Mouse (Mus musculus) midbrain, embryonic 16.5 days (tissue): Measurements from ENCODE around the gene Pla2r1. TPM values are rescaled to one million over a fixed set of nuclear protein-coding genes. Genes with fewer than 3 reads are reported as not detected.

Experiments
- ATAC-seq: fragments of 200-750 bp; cut with Nextera tagmentation; 2 replicates; pipeline ENCODE4 v1.8.0; 2017; ENCODE audit warnings: moderate TSS enrichment
- H3K27ac ChIP-seq: fragments of 300-500 bp; sonication (generic); 2 replicates; pipeline ENCODE4 v1.5.1; 2014; ENCODE audit warnings: mild to moderate bottlenecking, low read length, mixed read lengths
- H3K27me3 ChIP-seq: fragments of 300-500 bp; sonication (generic); 2 replicates; pipeline ENCODE4 v1.6.1; 2014; ENCODE audit warnings: low read depth, low read length, mixed read lengths; ENCODE audit not compliant: control insufficient read depth, insufficient read depth
- H3K36me3 ChIP-seq: fragments of 300-500 bp; sonication (generic); 2 replicates; pipeline ENCODE4 v1.6.1; 2014; ENCODE audit warnings: mild to moderate bottlenecking, low read length, moderate library complexity, mixed read lengths; ENCODE audit not compliant: control insufficient read depth, insufficient read depth
- H3K4me1 ChIP-seq: fragments of 300-500 bp; sonication (generic); 2 replicates; pipeline ENCODE4 v1.6.1; 2014; ENCODE audit warnings: mild to moderate bottlenecking, low read length, mixed read lengths; ENCODE audit not compliant: control insufficient read depth, insufficient read depth
- H3K4me2 ChIP-seq: fragments of 300-500 bp; sonication (generic); 2 replicates; pipeline ENCODE4 v1.6.1; 2014; ENCODE audit warnings: mild to moderate bottlenecking, low read length, mixed read lengths
- H3K4me3 ChIP-seq: fragments of 300-500 bp; sonication (generic); 2 replicates; pipeline ENCODE4 v1.5.1; 2014; ENCODE audit warnings: low read depth, mild to moderate bottlenecking, low read length, moderate library complexity, mixed read lengths
- H3K9ac ChIP-seq: fragments of 300-500 bp; sonication (generic); 2 replicates; pipeline ENCODE4 v1.6.1; 2014; ENCODE audit warnings: low read depth, low read length, mixed read lengths
- H3K9me3 ChIP-seq: fragments of 300-500 bp; sonication (generic); replicated peaks from 2 replicates; pipeline ENCODE4 v1.6.1; 2014; ENCODE audit warnings: mild to moderate bottlenecking, low read length, mixed read lengths; ENCODE audit not compliant: control insufficient read depth, poor library complexity, severe bottlenecking
- WGBS: fragments of 180-500 bp; shearing (Covaris S2); extraction: QIAGEN DNeasy Blood & Tissue Kit; methylation state at CpG from one replicate; pipeline ENCODE4 v1.1.7; 2014; 5-methylcytosine and 5-hydroxymethylcytosine counted together
- polyA plus RNA-seq: library from polyadenylated mRNA; unstranded; fragments of >200 nt; fragmentation: Nextera tagmentation; extraction: Ambion mirVana; gene quantifications from 2 replicates; pipeline ENCODE4 v1.2.1, GENCODE M21; 2015

The Pla2r1 gene
- polyA plus RNA-seq, 1 experiment from 2014 or later, result 0.50 TPM

DNA sequence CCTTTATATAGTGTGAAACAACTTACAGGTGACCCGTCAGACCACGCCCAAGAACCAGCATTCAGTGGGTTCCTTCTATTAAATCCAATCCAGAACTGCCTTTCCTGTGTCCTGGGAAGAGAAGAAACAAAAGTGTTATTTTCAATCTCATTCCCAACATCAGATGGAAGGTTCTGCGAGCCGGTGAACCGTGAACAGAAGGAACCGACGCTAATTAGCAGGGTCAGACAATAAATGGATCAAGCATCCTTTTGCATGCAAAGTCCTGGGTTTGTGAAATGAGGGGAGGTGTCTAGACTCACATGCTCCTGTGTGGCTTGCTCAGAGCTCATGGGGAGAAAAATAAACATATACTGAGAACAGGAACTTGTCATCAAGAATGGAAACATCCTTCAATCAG is 100.7 kb downstream of the Pla2r1 start:
- H3K4me1 ChIP-seq, result no peaks in the 10 kb centered on the region
- H3K36me3 ChIP-seq, result no peaks in the 10 kb centered on the region
- no peak for ATAC-seq
- H3K9ac ChIP-seq, result no peak overlapping the region
- no peak overlapping the region for H3K4me3 ChIP-seq
- no peaks in the 10 kb centered on the region for H3K9me3 ChIP-seq
- H3K27ac ChIP-seq, result no peak overlapping the region
- WGBS, result 72% methylated on average over 7 of the region's 7 CpGs
- no peaks in the 10 kb centered on the region for H3K27me3 ChIP-seq
- no peak overlapping the region for H3K4me2 ChIP-seq

- H3K4me2 ChIP-seq, result no peak overlapping the region
- H3K36me3 ChIP-seq, result no peaks in the 10 kb centered on the region
- no peaks in the 10 kb centered on the region for H3K4me1 ChIP-seq
- no peaks in the 10 kb centered on the region for H3K27me3 ChIP-seq
- no peak for ATAC-seq
- H3K9me3 ChIP-seq, result no peaks in the 10 kb centered on the region
- no peak overlapping the region for H3K9ac ChIP-seq
- H3K27ac ChIP-seq, result no peak overlapping the region
- 51% methylated on average over 3 of the region's 3 CpGs for WGBS
- H3K4me3 ChIP-seq, result no peak overlapping the region
Observed at GRCm38 (mm10) chr2:60451119-60451773, 101.9 kb downstream of the Pla2r1 start.

GRCm38 (mm10) chr2:60449732-60450131 is 103.4 kb downstream of the Pla2r1 start:
- ATAC-seq, result no peak
- no peaks in the 10 kb centered on the region for H3K9me3 ChIP-seq
- WGBS, result 85% methylated on average over 6 of the region's 6 CpGs
- no peak overlapping the region for H3K27ac ChIP-seq
- H3K27me3 ChIP-seq, result no peaks in the 10 kb centered on the region
- no peaks in the 10 kb centered on the region for H3K36me3 ChIP-seq
- H3K4me1 ChIP-seq, result no peaks in the 10 kb centered on the region
- no peak overlapping the region for H3K9ac ChIP-seq
- no peak overlapping the region for H3K4me3 ChIP-seq
- no peak overlapping the region for H3K4me2 ChIP-seq

DNA sequence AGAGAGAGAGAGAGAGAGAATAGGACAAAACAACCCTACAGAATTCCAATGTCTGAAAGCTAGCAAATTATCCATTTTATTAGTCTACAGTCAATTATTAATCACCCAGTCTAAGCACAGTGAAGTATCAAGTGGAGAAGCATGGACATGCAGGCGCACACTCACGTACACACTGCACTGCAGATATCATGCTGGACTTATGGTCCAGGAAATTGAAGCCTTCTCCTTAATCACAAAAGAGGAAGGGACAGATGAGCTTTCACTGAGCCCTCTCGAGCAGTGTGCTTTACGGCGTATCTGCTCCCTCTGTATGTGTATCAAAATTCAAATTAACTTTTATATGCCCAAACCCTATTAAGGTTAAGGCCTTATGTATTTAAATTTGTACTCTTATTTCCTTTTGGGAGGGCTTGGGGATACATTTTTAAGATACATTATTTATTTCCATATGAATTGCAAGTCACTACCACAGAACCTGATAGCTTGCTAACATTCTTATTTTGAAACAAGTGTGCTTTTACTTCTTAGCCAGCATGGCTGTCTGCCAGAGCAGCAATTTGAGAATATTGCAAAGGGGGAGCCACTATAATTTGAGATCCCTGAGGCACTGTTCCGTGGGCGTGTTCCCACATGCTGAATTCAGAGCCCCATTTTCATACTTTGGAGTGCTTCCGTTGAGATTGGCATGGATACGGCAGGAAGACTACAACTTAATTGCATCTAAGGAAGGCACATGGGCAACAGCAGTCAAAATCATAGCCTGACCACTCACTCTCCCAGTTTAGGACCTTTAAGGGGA is 108.2 kb downstream of the Pla2r1 start:
- H3K27me3 ChIP-seq, result no peaks in the 10 kb centered on the region
- no peak overlapping the region for H3K4me3 ChIP-seq
- ATAC-seq, result no peak
- H3K9me3 ChIP-seq, result no peaks in the 10 kb centered on the region
- no peaks in the 10 kb centered on the region for H3K4me1 ChIP-seq
- no peaks in the 10 kb centered on the region for H3K36me3 ChIP-seq
- WGBS, result 74% methylated on average over 9 of the region's 9 CpGs
- H3K9ac ChIP-seq, result no peak overlapping the region
- H3K4me2 ChIP-seq, result no peak overlapping the region
- no peak overlapping the region for H3K27ac ChIP-seq

- no peak overlapping the region for H3K4me2 ChIP-seq
- H3K4me3 ChIP-seq, result no peak overlapping the region
- no peaks in the 10 kb centered on the region for H3K36me3 ChIP-seq
- WGBS, result 95% methylated on average over 7 of the region's 7 CpGs
- H3K27ac ChIP-seq, result no peak overlapping the region
- ATAC-seq, result no peak
- no peaks in the 10 kb centered on the region for H3K9me3 ChIP-seq
- no peaks in the 10 kb centered on the region for H3K27me3 ChIP-seq
- no peak overlapping the region for H3K9ac ChIP-seq
- H3K4me1 ChIP-seq, result no peaks in the 10 kb centered on the region
Observed at GRCm38 (mm10) chr2:60443279-60443678, 109.8 kb downstream of the Pla2r1 start.

DNA sequence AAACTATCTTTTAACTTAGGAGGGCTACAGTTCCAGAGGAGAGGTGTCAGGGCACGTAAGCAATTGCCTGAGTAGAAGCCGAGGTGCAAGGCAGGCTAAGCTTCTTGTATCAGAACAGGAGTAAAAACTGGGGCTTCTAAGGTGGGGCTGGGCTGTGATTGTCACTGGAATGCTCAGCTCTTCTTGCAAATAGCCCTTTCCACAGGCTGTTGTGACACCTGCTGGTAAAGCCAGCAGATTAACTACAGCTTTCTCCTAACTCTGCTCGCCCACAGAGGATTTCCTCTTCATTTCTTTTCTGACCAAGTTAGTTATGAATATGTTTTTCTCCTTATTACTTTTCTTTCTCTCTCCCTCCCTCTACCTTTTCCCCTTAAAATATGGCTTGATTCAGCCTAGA is 111.2 kb downstream of the Pla2r1 start:
- Histone ChIP-seq H3K9ac (no peak overlapping the region), H3K36me3 (no peaks in the 10 kb centered on the region), H3K9me3 (no peaks in the 10 kb centered on the region), H3K27me3 (no peaks in the 10 kb centered on the region), H3K4me1 (no peaks in the 10 kb centered on the region), H3K27ac (no peak overlapping the region), H3K4me3 (no peak overlapping the region), H3K4me2 (no peak overlapping the region)
- no peak for ATAC-seq
- 16% methylated on average over 3 of the region's 3 CpGs for WGBS

- Histone ChIP-seq H3K9me3 (no peaks in the 10 kb centered on the region), H3K27me3 (no peaks in the 10 kb centered on the region)
- 82% methylated on average over 5 of the region's 5 CpGs for WGBS
Observed at GRCm38 (mm10) chr2:60436802-60437201, 116.3 kb downstream of the Pla2r1 start.

GRCm38 (mm10) chr2:60430315-60431021 is 122.6 kb downstream of the Pla2r1 start:
- H3K4me3 ChIP-seq, result no peak overlapping the region
- 73% methylated on average over 8 of the region's 8 CpGs for WGBS
- H3K27me3 ChIP-seq, result no peaks in the 10 kb centered on the region
- H3K4me2 ChIP-seq, result no peak overlapping the region
- no peaks in the 10 kb centered on the region for H3K36me3 ChIP-seq
- no peaks in the 10 kb centered on the region for H3K4me1 ChIP-seq
- H3K27ac ChIP-seq, result no peak overlapping the region
- H3K9ac ChIP-seq, result no peak overlapping the region
- no peaks in the 10 kb centered on the region for H3K9me3 ChIP-seq
- no peak for ATAC-seq

More at GRCm38 (mm10) chr2:60436802-60437201, 116.3 kb downstream of the Pla2r1 start:
- ATAC-seq, result no peak
- Histone ChIP-seq H3K4me2 (no peak overlapping the region), H3K36me3 (no peaks in the 10 kb centered on the region), H3K4me3 (no peak overlapping the region), H3K27ac (no peak overlapping the region), H3K4me1 (no peaks in the 10 kb centered on the region), H3K9ac (no peak overlapping the region)

DNA sequence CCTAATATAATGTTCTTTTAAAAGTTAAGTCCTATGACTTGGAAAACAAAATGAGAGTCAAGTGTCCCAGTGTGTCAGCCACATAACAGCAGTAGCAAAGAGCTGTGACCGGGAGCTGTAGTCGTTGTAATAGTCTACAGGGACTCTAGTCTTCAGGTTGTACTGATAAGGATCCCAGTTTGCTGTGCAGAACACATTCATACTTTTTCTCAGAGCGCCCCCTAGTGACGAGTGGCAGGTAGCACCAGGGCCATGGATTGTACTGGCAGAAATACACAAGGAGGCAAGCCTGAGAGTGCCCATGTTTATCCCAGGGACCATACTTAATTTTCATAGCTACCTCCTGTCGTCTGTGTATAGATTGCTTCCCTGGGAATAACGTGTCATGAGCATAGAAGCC is 135.0 kb downstream of the Pla2r1 start:
- no peaks in the 10 kb centered on the region for H3K36me3 ChIP-seq
- ATAC-seq, result peak; percentile 32; the same call in 1 of the 2 replicates
- no peaks in the 10 kb centered on the region for H3K9me3 ChIP-seq
- no peak overlapping the region for H3K4me2 ChIP-seq
- 6% methylated on average over 6 of the region's 6 CpGs for WGBS
- no peaks in the 10 kb centered on the region for H3K4me1 ChIP-seq
- H3K9ac ChIP-seq, result no peak overlapping the region
- no peaks in the 10 kb centered on the region for H3K27me3 ChIP-seq
- H3K27ac ChIP-seq, result no peak overlapping the region
- H3K4me3 ChIP-seq, result no peak overlapping the region
